Mouse (Mus musculus): ENCODE measurements around the gene Zfp189.

Gene Zfp189

DNA sequence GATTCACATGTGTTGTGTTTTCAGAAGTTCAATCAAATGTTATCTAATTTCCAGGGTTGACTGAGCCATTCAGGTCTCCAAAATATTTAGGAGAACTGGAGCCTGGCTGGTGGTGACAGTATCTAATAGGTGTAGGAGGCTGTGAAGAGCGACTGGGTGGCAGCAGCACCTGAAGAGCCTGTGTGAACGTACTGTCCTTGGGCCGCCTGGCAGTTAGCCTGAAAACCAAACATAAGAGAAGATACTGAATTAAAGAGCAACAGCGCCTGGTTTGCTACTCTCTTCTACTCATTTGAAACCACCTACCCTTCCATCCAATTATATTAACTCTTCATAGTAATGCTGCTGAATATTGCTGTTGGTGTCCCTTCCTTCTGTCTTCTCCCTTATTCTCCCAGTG, 15.7 kb downstream of the Zfp189 start:
- DNase-seq (ENCODE audit: extremely low spot score) = no peak

GRCm38 (mm10) chr4:49539665-49540064, 18.7 kb downstream of the Zfp189 start:
- no peak for DNase-seq (ENCODE audit: extremely low spot score)

GRCm38 (mm10) chr4:49540966-49541365, 20.0 kb downstream of the Zfp189 start:
- DNase-seq (ENCODE audit: extremely low spot score) = no peak

DNA sequence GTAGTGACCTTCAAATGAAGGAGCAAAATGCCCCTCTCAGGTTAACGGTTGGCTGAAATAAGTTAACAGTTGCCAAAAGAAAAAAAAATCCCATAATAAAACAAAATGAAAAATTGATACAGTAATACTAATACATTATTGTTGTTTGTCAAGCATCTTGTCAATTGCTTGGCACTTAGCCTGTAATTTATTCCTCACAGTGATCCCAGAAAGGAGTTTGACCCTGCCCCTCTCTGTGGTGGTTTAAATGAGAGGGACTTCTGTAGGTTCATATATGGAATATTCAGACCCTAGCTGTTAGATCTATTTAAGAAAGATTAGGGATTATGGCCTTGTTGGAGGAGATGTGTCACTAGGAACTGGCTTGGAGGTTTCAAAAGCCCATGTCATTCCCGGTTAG, 25.1 kb downstream of the Zfp189 start:
- no peak for DNase-seq (ENCODE audit: extremely low spot score)

DNA sequence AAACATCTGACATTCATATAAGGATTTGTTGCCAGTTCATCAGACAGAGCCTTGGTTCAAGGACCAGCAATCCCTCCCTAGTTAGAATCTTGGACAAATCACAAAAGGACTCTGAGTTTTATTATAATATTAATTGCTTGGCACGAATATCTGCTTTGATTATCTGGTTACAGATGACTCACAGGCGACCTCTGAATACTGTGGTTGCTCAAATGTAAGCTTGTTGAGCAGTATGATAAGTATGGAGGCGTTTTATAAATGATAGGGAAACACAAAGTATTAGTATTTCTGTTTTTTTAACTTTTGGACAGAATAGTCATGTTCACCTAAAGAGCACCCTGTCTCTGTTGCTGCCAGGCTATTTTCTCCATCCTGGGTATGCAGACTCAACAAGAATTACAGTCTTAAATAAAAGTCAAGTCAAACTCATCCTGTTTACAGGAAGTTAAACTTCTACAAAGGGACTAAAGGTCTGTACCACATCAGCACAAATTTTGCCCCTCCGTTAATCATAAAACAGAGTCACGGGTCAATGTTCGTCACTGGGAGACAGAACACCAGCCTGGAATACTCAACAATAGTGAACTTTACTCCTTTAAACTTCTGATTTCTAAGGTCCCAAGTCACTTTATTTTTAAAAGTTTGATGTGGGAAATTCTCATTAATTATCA, 26.0 kb downstream of the Zfp189 start:
- no peak for DNase-seq (ENCODE audit: extremely low spot score)

- DNase-seq (ENCODE audit: extremely low spot score) = no peak
These were observed 26.7 kb downstream of the Zfp189 start for GRCm38 (mm10) chr4:49547544-49548219.

GRCm38 (mm10) chr4:49549383-49549782, 28.4 kb downstream of the Zfp189 start, which contains the start of gene Aldob:
TSS of gene Aldob (minus strand) at chr4:49549546.
- no peak for DNase-seq (ENCODE audit: extremely low spot score)

DNA sequence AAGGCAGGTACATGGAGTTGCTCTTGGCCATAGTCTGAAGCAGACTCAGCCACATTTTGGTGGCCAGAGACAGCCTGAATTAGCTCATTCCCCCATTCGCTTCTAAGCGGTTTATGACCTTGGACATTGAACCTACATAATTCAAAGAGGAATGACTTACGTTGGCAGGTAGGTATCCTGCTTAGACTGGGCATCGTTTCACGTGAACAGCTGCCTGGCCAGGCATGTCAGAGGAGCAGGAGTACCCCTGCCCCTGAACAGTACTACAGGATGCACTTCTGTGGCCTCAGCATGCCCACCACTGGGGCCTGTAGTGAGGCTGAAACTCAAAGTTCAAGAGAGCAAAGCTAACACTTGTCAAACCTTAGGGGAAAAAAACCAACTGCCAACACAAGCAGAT, 32.4 kb downstream of the Zfp189 start:
- no peak for DNase-seq (ENCODE audit: extremely low spot score)

DNA sequence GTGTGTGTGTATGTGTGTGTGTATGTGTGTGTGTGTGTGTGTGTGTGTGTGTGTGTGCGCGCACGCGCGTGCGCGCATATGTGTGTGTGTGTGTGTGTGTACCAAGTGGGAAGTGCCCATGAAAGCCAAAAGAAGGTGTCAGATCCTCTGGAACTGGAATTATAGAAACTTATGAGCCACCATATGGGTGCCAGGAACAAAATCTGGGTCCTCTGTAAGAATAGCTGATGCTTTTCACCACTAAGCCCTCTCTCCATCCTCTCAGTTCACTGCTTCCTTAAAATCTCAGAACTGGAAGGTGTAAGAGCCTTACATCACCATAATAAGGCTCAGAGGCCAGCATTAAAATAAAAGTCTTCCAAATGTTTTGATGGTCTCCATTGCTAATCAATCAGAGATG, 36.4 kb downstream of the Zfp189 start:
- no peak for DNase-seq (ENCODE audit: extremely low spot score)

- no peak for DNase-seq (ENCODE audit: extremely low spot score)
These were observed 37.2 kb downstream of the Zfp189 start for GRCm38 (mm10) chr4:49558181-49558580.

DNA sequence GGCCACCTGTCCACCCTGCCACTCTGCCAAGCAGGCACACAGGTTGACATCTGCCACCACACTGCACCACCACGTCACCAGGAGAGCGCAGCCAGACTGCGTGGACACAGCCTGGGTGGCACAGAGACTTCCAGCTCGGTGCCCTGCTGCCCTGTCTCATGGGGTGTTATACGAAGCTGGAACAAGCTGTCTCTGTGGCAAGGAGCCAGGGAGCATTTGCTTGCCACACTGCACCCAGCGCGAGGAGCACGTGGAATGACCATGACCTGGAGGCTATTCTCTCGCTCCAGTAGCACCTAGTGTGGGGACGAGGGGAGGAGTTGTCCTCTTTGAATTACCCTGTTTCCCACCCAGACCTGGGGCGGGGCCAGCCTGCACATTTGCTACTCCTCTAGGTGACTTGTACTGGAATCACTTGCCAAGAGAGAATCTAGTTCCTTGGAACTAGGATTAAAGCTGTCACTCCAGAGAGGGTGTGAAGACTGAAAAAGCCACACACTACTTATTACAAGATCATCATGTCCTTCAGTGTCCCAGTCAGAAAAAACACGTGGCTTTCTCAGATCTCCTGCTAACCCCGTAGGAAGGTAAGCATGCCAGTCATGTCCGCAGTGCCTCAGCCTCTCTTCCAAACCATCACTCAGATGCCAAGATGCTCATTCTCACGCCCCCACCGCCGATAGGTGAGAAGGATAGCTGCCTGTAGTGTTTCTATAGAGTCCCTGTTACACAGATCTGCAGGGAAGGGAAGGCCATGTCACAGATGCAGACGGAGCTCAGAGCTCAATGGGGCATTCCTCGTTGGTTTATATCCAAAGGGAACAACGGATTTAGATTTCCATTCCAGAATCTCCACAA, 39.2 kb downstream of the Zfp189 start:
- no peak for DNase-seq (ENCODE audit: extremely low spot score)

- peak; percentile 55 for DNase-seq (ENCODE audit: extremely low spot score)
These were observed 46.6 kb downstream of the Zfp189 start for GRCm38 (mm10) chr4:49567613-49568012.

DNA sequence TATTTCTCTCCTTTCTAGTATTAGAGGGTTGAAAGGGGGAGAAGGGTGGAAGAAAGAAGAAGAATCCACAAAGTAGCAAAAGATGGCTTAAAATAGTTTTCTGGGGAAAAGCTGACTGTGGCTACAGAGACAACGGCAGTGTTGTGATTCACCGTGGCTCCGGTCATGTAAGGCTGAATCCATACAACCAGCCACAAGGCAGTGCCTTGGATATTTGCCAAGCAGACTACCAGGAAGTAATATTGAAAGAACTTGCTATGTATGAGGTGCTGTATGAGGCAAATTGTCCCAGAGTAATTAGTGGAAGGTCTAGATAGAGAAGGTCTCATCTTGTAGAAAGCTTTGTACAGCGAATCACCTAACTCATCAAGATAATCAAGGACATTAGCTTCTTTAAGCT, 51.2 kb downstream of the Zfp189 start:
- DNase-seq (ENCODE audit: extremely low spot score) = no peak
